Mouse (Mus musculus) kidney, embryonic 15.5 days (tissue): ENCODE measurements around the gene Npr1. TPM values are rescaled to one million over a fixed set of nuclear protein-coding genes. Genes with fewer than 3 reads are reported as not detected.

Experiments
- ATAC-seq: fragments of 200-750 bp; cut with Nextera tagmentation; replicated peaks from 2 replicates; pipeline ENCODE4 v1.8.0; 2017; ENCODE audit warnings: moderate TSS enrichment; ENCODE audit not compliant: low FRiP score
- H3K27ac ChIP-seq: fragments of 300-500 bp; sonication (generic); 2 replicates; pipeline ENCODE4 v1.5.1; 2015; ENCODE audit warnings: mild to moderate bottlenecking, inconsistent platforms
- H3K27me3 ChIP-seq: fragments of 300-500 bp; sonication (generic); 2 replicates; pipeline ENCODE4 v1.6.1; 2015; ENCODE audit warnings: inconsistent platforms
- H3K36me3 ChIP-seq: fragments of 300-500 bp; sonication (generic); 2 replicates; pipeline ENCODE4 v1.6.1; 2015; ENCODE audit warnings: inconsistent platforms
- H3K4me1 ChIP-seq: fragments of 300-500 bp; sonication (generic); 2 replicates; pipeline ENCODE4 v1.6.1; 2015; ENCODE audit warnings: inconsistent platforms
- H3K4me2 ChIP-seq: fragments of 300-500 bp; sonication (generic); 2 replicates; pipeline ENCODE4 v1.6.1; 2015; ENCODE audit warnings: moderate library complexity, mild to moderate bottlenecking, inconsistent platforms
- H3K4me3 ChIP-seq: fragments of 300-500 bp; sonication (generic); replicated peaks from 2 replicates; pipeline ENCODE4 v1.5.1; 2015; ENCODE audit warnings: mild to moderate bottlenecking, inconsistent platforms
- H3K9ac ChIP-seq: fragments of 300-500 bp; sonication (generic); 2 replicates; pipeline ENCODE4 v1.6.1; 2015; ENCODE audit warnings: mild to moderate bottlenecking, inconsistent platforms
- H3K9me3 ChIP-seq: fragments of 300-500 bp; sonication (generic); replicated peaks from 2 replicates; pipeline ENCODE4 v1.6.1; 2016; ENCODE audit warnings: inconsistent platforms
- WGBS: fragments of 180-500 bp; shearing (Covaris S2); methylation state at CpG from one replicate; pipeline ENCODE4 v1.1.7; 2015; ENCODE audit warnings: mixed read lengths; 5-methylcytosine and 5-hydroxymethylcytosine counted together
- polyA plus RNA-seq: library from polyadenylated mRNA; unstranded; fragments of >200 nt; fragmentation: Nextera tagmentation; extraction: Ambion mirVana; gene quantifications from 2 replicates; pipeline ENCODE4 v1.2.1, GENCODE M21; 2015

The Npr1 gene
- polyA plus RNA-seq, 1 experiment from 2014 or later = 16.2 TPM

- peaks cover 20% of the 10 kb centered on the region for H3K36me3 ChIP-seq
- H3K4me2 ChIP-seq = no peak overlapping the region
- no peak overlapping the region for H3K4me3 ChIP-seq
- no peak for ATAC-seq
- H3K9me3 ChIP-seq = no peaks in the 10 kb centered on the region
- no peak overlapping the region for H3K9ac ChIP-seq
- H3K4me1 ChIP-seq = peaks cover 49% of the 10 kb centered on the region
- H3K27me3 ChIP-seq = no peaks in the 10 kb centered on the region
- peak overlapping the region; percentile 56; the same call in 1 of the 2 replicates for H3K27ac ChIP-seq
- WGBS = 78% methylated on average over 6 of the region's 6 CpGs
Observed at GRCm38 (mm10) chr3:90428186-90428585, 37.5 kb downstream of the Npr1 start.

GRCm38 (mm10) chr3:90427574-90427973, 38.1 kb downstream of the Npr1 start:
- H3K36me3 ChIP-seq = peaks cover 26% of the 10 kb centered on the region
- 82% methylated on average over 1 of the region's 1 CpGs for WGBS
- H3K4me2 ChIP-seq = no peak overlapping the region
- no peaks in the 10 kb centered on the region for H3K27me3 ChIP-seq
- H3K4me1 ChIP-seq = peaks cover 49% of the 10 kb centered on the region
- H3K27ac ChIP-seq = peak overlapping the region; percentile 56; the same call in 1 of the 2 replicates
- 0 out of 2 replicates have a peak, but pooled peaks have one; percentile 22 for ATAC-seq
- H3K4me3 ChIP-seq = no peak overlapping the region
- no peaks in the 10 kb centered on the region for H3K9me3 ChIP-seq
- no peak overlapping the region for H3K9ac ChIP-seq

GRCm38 (mm10) chr3:90425499-90425898, 40.2 kb downstream of the Npr1 start:
- H3K36me3 ChIP-seq = peaks cover 40% of the 10 kb centered on the region
- WGBS = 90% methylated on average over 2 of the region's 2 CpGs
- peaks cover 29% of the 10 kb centered on the region for H3K4me1 ChIP-seq
- H3K4me3 ChIP-seq = no peak overlapping the region
- no peak overlapping the region for H3K9ac ChIP-seq
- H3K9me3 ChIP-seq = no peaks in the 10 kb centered on the region
- ATAC-seq = no peak
- no peak overlapping the region for H3K4me2 ChIP-seq
- H3K27ac ChIP-seq = no peak overlapping the region
- H3K27me3 ChIP-seq = no peaks in the 10 kb centered on the region

- peaks cover 16% of the 10 kb centered on the region for H3K4me1 ChIP-seq
- no peaks in the 10 kb centered on the region for H3K27me3 ChIP-seq
- ATAC-seq = no peak
- H3K9ac ChIP-seq = no peak overlapping the region
- no peak overlapping the region for H3K4me2 ChIP-seq
- no peak overlapping the region for H3K27ac ChIP-seq
- peaks cover 54% of the 10 kb centered on the region for H3K36me3 ChIP-seq
- H3K4me3 ChIP-seq = no peak overlapping the region
- H3K9me3 ChIP-seq = no peaks in the 10 kb centered on the region
Observed at GRCm38 (mm10) chr3:90423549-90423948, 42.1 kb downstream of the Npr1 start.

GRCm38 (mm10) chr3:90420696-90421095, 45.0 kb downstream of the Npr1 start:
- H3K27me3 ChIP-seq = no peaks in the 10 kb centered on the region
- no peak overlapping the region for H3K4me3 ChIP-seq
- H3K9me3 ChIP-seq = no peaks in the 10 kb centered on the region
- no peak overlapping the region for H3K27ac ChIP-seq
- H3K36me3 ChIP-seq = peaks cover 76% of the 10 kb centered on the region
- 93% methylated on average over 6 of the region's 6 CpGs for WGBS
- H3K4me2 ChIP-seq = no peak overlapping the region
- no peak for ATAC-seq
- no peaks in the 10 kb centered on the region for H3K4me1 ChIP-seq
- H3K9ac ChIP-seq = no peak overlapping the region

- no peaks in the 10 kb centered on the region for H3K27me3 ChIP-seq
- H3K4me3 ChIP-seq = no peak overlapping the region
- peaks cover 99% of the 10 kb centered on the region for H3K36me3 ChIP-seq
- no peak overlapping the region for H3K27ac ChIP-seq
- H3K9me3 ChIP-seq = no peaks in the 10 kb centered on the region
- H3K9ac ChIP-seq = no peak overlapping the region
- H3K4me2 ChIP-seq = no peak overlapping the region
- WGBS = 44% methylated on average over 3 of the region's 3 CpGs
- ATAC-seq = no peak
- H3K4me1 ChIP-seq = peaks cover 5% of the 10 kb centered on the region; the same call in 1 of the 2 replicates
Observed at GRCm38 (mm10) chr3:90413011-90413396, 52.7 kb downstream of the Npr1 start.

GRCm38 (mm10) chr3:90412312-90413010, 53.2 kb downstream of the Npr1 start:
- Histone ChIP-seq H3K4me3 (no peak overlapping the region), H3K9ac (no peak overlapping the region), H3K36me3 (peaks cover 99% of the 10 kb centered on the region), H3K9me3 (no peaks in the 10 kb centered on the region), H3K4me2 (no peak overlapping the region), H3K27ac (no peak overlapping the region), H3K27me3 (no peaks in the 10 kb centered on the region), H3K4me1 (peaks cover 5% of the 10 kb centered on the region; the same call in 1 of the 2 replicates)
- WGBS = 39% methylated on average over 5 of the region's 5 CpGs
- ATAC-seq = 0 out of 2 replicates have a peak, but pooled peaks have one; percentile 69

GRCm38 (mm10) chr3:90408721-90409120, 56.9 kb downstream of the Npr1 start:
- no peaks in the 10 kb centered on the region for H3K27me3 ChIP-seq
- H3K4me3 ChIP-seq = no peak overlapping the region
- H3K4me2 ChIP-seq = no peak overlapping the region
- peaks cover 5% of the 10 kb centered on the region; the same call in 1 of the 2 replicates for H3K4me1 ChIP-seq
- WGBS = 95% methylated on average over 3 of the region's 3 CpGs
- ATAC-seq = no peak
- no peak overlapping the region for H3K27ac ChIP-seq
- H3K36me3 ChIP-seq = peaks cover 99% of the 10 kb centered on the region
- H3K9me3 ChIP-seq = no peaks in the 10 kb centered on the region
- no peak overlapping the region for H3K9ac ChIP-seq

GRCm38 (mm10) chr3:90406414-90406813, 59.3 kb downstream of the Npr1 start:
- no peak overlapping the region for H3K9ac ChIP-seq
- no peaks in the 10 kb centered on the region for H3K27me3 ChIP-seq
- H3K4me3 ChIP-seq = no peak overlapping the region
- H3K9me3 ChIP-seq = no peaks in the 10 kb centered on the region
- H3K27ac ChIP-seq = no peak overlapping the region
- H3K4me2 ChIP-seq = no peak overlapping the region
- ATAC-seq = no peak
- peaks cover 100% of the 10 kb centered on the region for H3K36me3 ChIP-seq
- H3K4me1 ChIP-seq = no peaks in the 10 kb centered on the region
- WGBS = 98% methylated on average over 5 of the region's 5 CpGs

- H3K9me3 ChIP-seq = no peaks in the 10 kb centered on the region
- H3K4me3 ChIP-seq = no peak overlapping the region
- no peak for ATAC-seq
- no peak overlapping the region for H3K9ac ChIP-seq
- no peak overlapping the region for H3K4me2 ChIP-seq
- 72% methylated on average over 4 of the region's 4 CpGs for WGBS
- no peaks in the 10 kb centered on the region for H3K27me3 ChIP-seq
- H3K4me1 ChIP-seq = no peaks in the 10 kb centered on the region
- H3K27ac ChIP-seq = no peak overlapping the region
- peaks cover 100% of the 10 kb centered on the region for H3K36me3 ChIP-seq
Observed at GRCm38 (mm10) chr3:90404609-90405008, 61.1 kb downstream of the Npr1 start.

- ATAC-seq = no peak
- Histone ChIP-seq H3K4me1 (no peaks in the 10 kb centered on the region), H3K36me3 (peaks cover 100% of the 10 kb centered on the region), H3K4me2 (no peak overlapping the region), H3K27me3 (no peaks in the 10 kb centered on the region), H3K9me3 (no peaks in the 10 kb centered on the region), H3K9ac (no peak overlapping the region), H3K27ac (no peak overlapping the region), H3K4me3 (no peak overlapping the region)
- WGBS = 85% methylated on average over 3 of the region's 3 CpGs
Observed at GRCm38 (mm10) chr3:90404121-90404520, 61.5 kb downstream of the Npr1 start.

- no peak overlapping the region for H3K4me2 ChIP-seq
- H3K27ac ChIP-seq = no peak overlapping the region
- no peak overlapping the region for H3K9ac ChIP-seq
- 77% methylated on average over 4 of the region's 4 CpGs for WGBS
- H3K27me3 ChIP-seq = no peaks in the 10 kb centered on the region
- no peaks in the 10 kb centered on the region for H3K9me3 ChIP-seq
- H3K4me1 ChIP-seq = no peaks in the 10 kb centered on the region
- H3K4me3 ChIP-seq = no peak overlapping the region
- H3K36me3 ChIP-seq = peaks cover 99% of the 10 kb centered on the region
- no peak for ATAC-seq
Observed at GRCm38 (mm10) chr3:90400993-90401392, 64.7 kb downstream of the Npr1 start.
